Mouse (Mus musculus): Measurements from ENCODE around the gene Tmprss2. TPM values are rescaled to one million over a fixed set of nuclear protein-coding genes. Genes with fewer than 3 reads are reported as not detected.
"Not testable (repeated sequence)": the region's sequence is repeated elsewhere in the genome, so short reads cannot be mapped to it uniquely, and the experiment has no call there.

Gene Tmprss2
- total RNA-seq, 1 experiment from 2014 or later = not detected

- no peak for ATAC-seq (replicated peaks in 1 of 2; ENCODE audit: insufficient read depth in 1 of 2, low FRiP score in 2 of 2, low TSS enrichment in 1 of 2, low read depth in 1 of 2, poor library complexity in 2 of 2, severe bottlenecking in 2 of 2)
Observed at GRCm38 (mm10) chr16:97600591-97600990, 10.4 kb downstream of the Tmprss2 start.

- ATAC-seq (replicated peaks in 1 of 2; ENCODE audit: insufficient read depth in 1 of 2, low FRiP score in 2 of 2, low TSS enrichment in 1 of 2, low read depth in 1 of 2, poor library complexity in 2 of 2, severe bottlenecking in 2 of 2) = no peak
Observed at GRCm38 (mm10) chr16:97598046-97598445, 12.9 kb downstream of the Tmprss2 start.

GRCm38 (mm10) chr16:97593816-97594509 lies 17.0 kb downstream of the Tmprss2 start:
- no peak for ATAC-seq (replicated peaks in 1 of 2; ENCODE audit: insufficient read depth in 1 of 2, low FRiP score in 2 of 2, low TSS enrichment in 1 of 2, low read depth in 1 of 2, poor library complexity in 2 of 2, severe bottlenecking in 2 of 2)

- peak; percentile 62 to 78; a peak in 3 of 4 replicates for ATAC-seq (replicated peaks in 1 of 2; ENCODE audit: insufficient read depth in 1 of 2, low FRiP score in 2 of 2, low TSS enrichment in 1 of 2, low read depth in 1 of 2, poor library complexity in 2 of 2, severe bottlenecking in 2 of 2)
Observed at GRCm38 (mm10) chr16:97593057-97593456, 17.9 kb downstream of the Tmprss2 start.

GRCm38 (mm10) chr16:97591512-97591911 lies 19.5 kb downstream of the Tmprss2 start:
- ATAC-seq (replicated peaks in 1 of 2; ENCODE audit: insufficient read depth in 1 of 2, low FRiP score in 2 of 2, low TSS enrichment in 1 of 2, low read depth in 1 of 2, poor library complexity in 2 of 2, severe bottlenecking in 2 of 2) = no peak

GRCm38 (mm10) chr16:97582876-97583275 lies 28.1 kb downstream of the Tmprss2 start:
- not testable (repeated sequence) for ATAC-seq (replicated peaks in 1 of 2; ENCODE audit: insufficient read depth in 1 of 2, low FRiP score in 2 of 2, low TSS enrichment in 1 of 2, low read depth in 1 of 2, poor library complexity in 2 of 2, severe bottlenecking in 2 of 2)

- no peak for ATAC-seq (replicated peaks in 1 of 2; ENCODE audit: insufficient read depth in 1 of 2, low FRiP score in 2 of 2, low TSS enrichment in 1 of 2, low read depth in 1 of 2, poor library complexity in 2 of 2, severe bottlenecking in 2 of 2)
Observed at GRCm38 (mm10) chr16:97569426-97569825, 41.6 kb downstream of the Tmprss2 start.

DNA sequence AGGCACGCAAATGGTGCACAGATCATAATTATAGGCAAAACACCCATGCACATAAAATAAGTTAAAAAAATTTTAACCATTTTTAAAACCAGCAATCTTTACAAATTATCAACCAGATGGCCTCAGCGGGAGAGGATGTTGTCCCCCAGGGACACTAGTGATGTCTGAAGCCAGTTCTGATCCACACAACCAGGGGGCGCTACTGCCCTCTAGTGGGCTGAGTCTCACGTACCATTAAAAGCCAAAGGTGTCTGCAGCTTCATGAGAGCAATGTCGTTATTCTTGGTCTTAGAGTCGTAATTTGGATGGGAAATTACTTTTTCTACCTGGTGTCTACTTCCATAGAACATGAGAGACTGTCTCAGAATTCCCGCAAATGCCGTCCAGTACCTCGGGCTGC lies 42.3 kb downstream of the Tmprss2 start:
- ATAC-seq (replicated peaks in 1 of 2; ENCODE audit: insufficient read depth in 1 of 2, low FRiP score in 2 of 2, low TSS enrichment in 1 of 2, low read depth in 1 of 2, poor library complexity in 2 of 2, severe bottlenecking in 2 of 2) = no peak

DNA sequence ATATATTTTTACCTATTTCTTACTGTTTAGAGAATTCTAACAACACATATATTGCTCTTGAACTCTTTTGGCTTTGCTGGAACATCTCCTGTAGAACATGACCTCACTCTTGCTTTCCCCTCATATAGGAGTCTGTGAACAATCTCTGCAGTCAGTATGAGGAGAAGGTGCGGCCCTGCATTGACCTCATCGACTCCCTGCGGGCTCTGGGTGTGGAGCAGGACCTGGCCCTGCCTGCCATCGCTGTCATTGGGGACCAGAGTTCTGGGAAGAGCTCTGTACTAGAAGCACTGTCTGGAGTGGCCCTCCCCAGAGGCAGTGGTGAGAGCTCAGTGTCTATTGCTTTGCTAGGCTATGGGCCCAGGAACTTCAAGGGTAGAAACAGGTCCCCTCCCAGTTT lies 66.7 kb downstream of the Tmprss2 start:
- no peak for ATAC-seq (replicated peaks in 1 of 2; ENCODE audit: insufficient read depth in 1 of 2, low FRiP score in 2 of 2, low TSS enrichment in 1 of 2, low read depth in 1 of 2, poor library complexity in 2 of 2, severe bottlenecking in 2 of 2)

GRCm38 (mm10) chr16:97536859-97537258 lies 74.1 kb downstream of the Tmprss2 start:
- no peak for ATAC-seq (replicated peaks in 1 of 2; ENCODE audit: insufficient read depth in 1 of 2, low FRiP score in 2 of 2, low TSS enrichment in 1 of 2, low read depth in 1 of 2, poor library complexity in 2 of 2, severe bottlenecking in 2 of 2)

- peak; percentile 61 to 62; a peak in 3 of 4 replicates for ATAC-seq (replicated peaks in 1 of 2; ENCODE audit: insufficient read depth in 1 of 2, low FRiP score in 2 of 2, low TSS enrichment in 1 of 2, low read depth in 1 of 2, poor library complexity in 2 of 2, severe bottlenecking in 2 of 2)
Observed at GRCm38 (mm10) chr16:97535808-97536413, 75.1 kb downstream of the Tmprss2 start.

GRCm38 (mm10) chr16:97534876-97535461 lies 76.0 kb downstream of the Tmprss2 start:
- peak; percentile 70 to 80 for ATAC-seq (replicated peaks in 1 of 2; ENCODE audit: insufficient read depth in 1 of 2, low FRiP score in 2 of 2, low TSS enrichment in 1 of 2, low read depth in 1 of 2, poor library complexity in 2 of 2, severe bottlenecking in 2 of 2)

DNA sequence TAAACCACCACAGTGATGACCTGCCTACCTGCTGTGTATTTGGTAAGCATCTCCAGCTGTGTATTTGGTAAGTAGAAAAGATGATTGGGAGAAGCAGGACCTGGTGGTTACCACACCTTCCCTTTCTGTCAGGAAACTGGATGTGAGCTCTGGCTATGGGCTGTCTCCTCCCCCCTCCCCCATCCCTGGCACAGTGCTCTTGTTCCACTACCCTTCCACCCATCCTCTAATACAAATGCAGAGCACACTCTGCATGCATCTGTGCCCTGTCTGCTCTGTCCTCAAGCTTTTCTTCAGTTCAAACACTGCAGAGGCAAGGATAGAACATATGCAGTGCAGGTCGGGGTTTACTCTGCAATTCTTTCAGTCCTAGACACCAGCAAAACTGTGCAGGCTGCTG lies 76.5 kb downstream of the Tmprss2 start:
- ATAC-seq (replicated peaks in 1 of 2; ENCODE audit: insufficient read depth in 1 of 2, low FRiP score in 2 of 2, low TSS enrichment in 1 of 2, low read depth in 1 of 2, poor library complexity in 2 of 2, severe bottlenecking in 2 of 2) = no peak

DNA sequence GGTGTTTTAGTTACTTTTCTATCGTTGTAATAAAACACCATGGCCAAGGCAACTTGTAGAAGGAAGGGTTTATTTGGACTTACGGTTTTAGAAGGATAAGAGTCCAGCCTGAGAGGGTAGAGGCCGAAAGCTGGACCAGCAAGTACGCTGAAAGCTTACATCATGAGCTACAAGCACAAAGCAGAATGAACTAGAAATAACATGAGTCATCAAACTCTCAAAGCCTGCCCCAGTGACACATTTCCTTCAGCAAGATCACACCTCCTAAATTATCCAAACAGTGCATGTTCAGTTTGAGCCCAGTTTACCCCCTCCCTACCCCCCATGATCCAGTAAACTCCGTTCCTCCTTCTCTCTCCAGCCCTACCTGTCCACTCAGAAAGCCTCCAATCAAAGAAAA lies 77.2 kb downstream of the Tmprss2 start:
- no peak for ATAC-seq (replicated peaks in 1 of 2; ENCODE audit: insufficient read depth in 1 of 2, low FRiP score in 2 of 2, low TSS enrichment in 1 of 2, low read depth in 1 of 2, poor library complexity in 2 of 2, severe bottlenecking in 2 of 2)

DNA sequence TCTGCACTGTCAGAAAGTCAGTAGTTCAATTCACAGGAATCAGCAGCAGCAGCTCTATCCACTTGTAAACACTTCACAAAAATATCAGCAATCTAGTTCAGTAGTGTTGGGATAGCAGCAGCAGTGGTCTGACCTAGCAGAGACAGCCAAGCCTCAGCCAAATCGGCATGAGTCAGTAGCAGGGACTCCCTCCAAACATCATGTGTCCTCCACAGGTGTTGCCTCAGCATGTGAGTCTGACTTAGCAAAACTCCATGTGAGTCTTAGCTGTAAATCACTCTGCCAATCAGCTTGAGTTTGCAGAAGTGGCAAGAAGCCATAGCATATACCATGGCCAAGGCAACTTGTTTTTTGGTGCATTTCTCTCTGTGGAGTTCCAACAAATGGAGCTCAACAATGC lies 77.9 kb downstream of the Tmprss2 start:
- ATAC-seq (replicated peaks in 1 of 2; ENCODE audit: insufficient read depth in 1 of 2, low FRiP score in 2 of 2, low TSS enrichment in 1 of 2, low read depth in 1 of 2, poor library complexity in 2 of 2, severe bottlenecking in 2 of 2) = no peak

DNA sequence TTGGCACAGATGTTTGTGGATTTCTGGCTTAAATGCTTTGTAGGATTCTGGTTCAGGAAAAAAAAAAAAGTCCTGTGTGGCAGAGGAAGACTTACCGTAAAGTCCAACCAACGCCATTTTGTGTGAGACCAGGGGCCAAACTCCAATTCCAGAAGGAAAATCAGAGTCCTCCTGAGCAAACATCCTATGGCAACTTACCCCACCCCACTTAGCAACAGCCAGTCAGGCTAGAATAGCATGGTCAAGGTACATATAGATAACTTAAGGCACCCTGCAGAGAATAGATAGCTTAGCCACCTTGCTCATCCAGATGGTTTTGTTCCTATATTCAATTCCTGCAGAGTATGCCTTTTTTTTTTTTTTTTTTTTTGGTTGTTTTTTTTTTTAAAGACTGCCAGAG lies 81.8 kb downstream of the Tmprss2 start:
- no peak for ATAC-seq (replicated peaks in 1 of 2; ENCODE audit: insufficient read depth in 1 of 2, low FRiP score in 2 of 2, low TSS enrichment in 1 of 2, low read depth in 1 of 2, poor library complexity in 2 of 2, severe bottlenecking in 2 of 2)

DNA sequence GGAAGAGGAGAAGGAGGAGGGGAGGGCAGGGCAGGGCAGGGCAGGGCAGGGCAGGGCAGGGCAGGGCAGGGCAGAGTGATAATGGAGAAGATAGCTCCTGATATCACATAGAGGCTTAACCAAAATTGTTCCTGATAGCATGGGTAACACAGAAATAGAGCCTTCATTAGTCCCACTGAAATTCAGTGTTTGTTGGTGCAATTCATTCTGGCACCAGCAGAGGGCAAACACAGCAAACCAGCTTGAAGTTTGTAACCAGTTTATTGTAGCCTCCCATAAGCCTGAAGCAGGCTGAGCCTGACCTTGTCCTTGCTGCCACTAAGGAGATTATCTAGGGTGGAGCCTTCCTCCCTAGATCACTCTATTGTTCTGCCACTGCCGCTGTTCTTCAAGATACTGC lies 88.0 kb downstream of the Tmprss2 start:
- ATAC-seq (replicated peaks in 1 of 2; ENCODE audit: insufficient read depth in 1 of 2, low FRiP score in 2 of 2, low TSS enrichment in 1 of 2, low read depth in 1 of 2, poor library complexity in 2 of 2, severe bottlenecking in 2 of 2) = peak; percentile 62 to 67; a peak in 3 of 4 replicates

- no peak for ATAC-seq (replicated peaks in 1 of 2; ENCODE audit: insufficient read depth in 1 of 2, low FRiP score in 2 of 2, low TSS enrichment in 1 of 2, low read depth in 1 of 2, poor library complexity in 2 of 2, severe bottlenecking in 2 of 2)
Observed at GRCm38 (mm10) chr16:97521983-97522382, 89.0 kb downstream of the Tmprss2 start.

GRCm38 (mm10) chr16:97516341-97516740 lies 94.7 kb downstream of the Tmprss2 start:
- ATAC-seq (replicated peaks in 1 of 2; ENCODE audit: insufficient read depth in 1 of 2, low FRiP score in 2 of 2, low TSS enrichment in 1 of 2, low read depth in 1 of 2, poor library complexity in 2 of 2, severe bottlenecking in 2 of 2) = no peak
